Mouse (Mus musculus): Measurements from ENCODE around the gene Plxna3.

Gene Plxna3

GRCm38 (mm10) chrX:74368209-74368909 lies 39.5 kb downstream of the Plxna3 start:
- peak; percentile 61 for DNase-seq (ENCODE audit: low spot score)

- DNase-seq (ENCODE audit: low spot score), result peak; percentile 81
Observed at GRCm38 (mm10) chrX:74372888-74373549, 44.2 kb downstream of the Plxna3 start, which contains the start of the genes Ubl4a and Slc10a3. Gene Ubl4a (minus strand): TSS chrX:74373218. Gene Slc10a3 (minus strand): TSS chrX:74373349.

GRCm38 (mm10) chrX:74384451-74384850 lies 55.6 kb downstream of the Plxna3 start:
- DNase-seq (ENCODE audit: low spot score), result no peak

GRCm38 (mm10) chrX:74388153-74388552 lies 59.3 kb downstream of the Plxna3 start:
- DNase-seq (ENCODE audit: low spot score), result no peak

- DNase-seq (ENCODE audit: low spot score), result peak; percentile 84
Observed at GRCm38 (mm10) chrX:74392535-74393443, 63.9 kb downstream of the Plxna3 start, which contains the start of the genes Fam3a and Ikbkg. Gene Fam3a (minus strand): TSS chrX:74393272. Gene Ikbkg (plus strand): TSS chrX:74393290.
